12 mouse cellular contexts compared by ENCODE assay signal in the genomic region with DNA sequence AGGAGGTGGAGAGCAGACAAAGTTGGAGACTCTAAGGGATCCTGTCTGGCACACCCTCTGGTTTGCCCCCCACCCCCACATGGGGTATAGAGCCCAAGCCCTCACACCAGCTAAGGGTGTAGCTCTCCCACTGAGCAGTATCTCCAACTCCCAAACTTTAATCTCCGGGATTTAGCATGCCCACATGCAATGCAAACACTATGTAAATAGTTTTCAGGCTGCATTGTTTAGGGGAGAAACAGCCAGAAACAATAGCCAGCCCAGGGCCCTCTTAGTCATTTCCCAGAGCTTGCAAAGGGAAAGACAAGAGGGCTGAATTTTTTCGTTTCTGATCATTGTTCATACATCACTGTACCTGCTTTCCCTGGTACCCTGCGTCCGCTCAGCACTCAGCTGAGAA. TPM values are rescaled to one million over a fixed set of nuclear protein-coding genes. Genes with fewer than 3 reads are reported as not detected.
DNase-seq lines count a peak whose midpoint lies in the region; ATAC-seq and TF ChIP-seq lines count a peak whose summit lies in the region.
"Had no signal": no experiment of that assay in that cellular context is flagged by ENCODE, and none has a peak within 500 bp of the region (broad histone marks: within the 10 kb centered on the region; RNA-seq: fewer than 3 reads in every experiment).

No protein-coding gene starts in this region.

- intact Hi-C loops in heart, adult 2 months (cut with DNase I) = loop anchor here (10.0 kb wide), 1 partner anchor 113 kb away; no protein-coding TSS in a partner anchor
- intact Hi-C loops in left cerebral cortex, postnatal 4 days (cut with DNase I) = loop anchor here (10.0 kb wide), 1 partner anchor 163 kb away; no protein-coding TSS in a partner anchor

- peaks cover 46% of the 10 kb centered on the region for H3K27me3 ChIP-seq in heart, embryonic 16.5 days (ENCODE audit: control insufficient read depth, insufficient read depth, low read length)
- peaks cover 3% of the 10 kb centered on the region for H3K27me3 ChIP-seq in heart, adult 2 months (ENCODE audit: control insufficient read depth, insufficient read depth, low read length)
- peaks cover 52% of the 10 kb centered on the region for H3K27me3 ChIP-seq in embryonic facial prominence, embryonic 13.5 days
- peaks cover 26% of the 10 kb centered on the region for H3K27me3 ChIP-seq in intestine, embryonic 15.5 days (replicated peaks)
- H3K27me3 ChIP-seq in neural tube, embryonic 13.5 days = peaks cover 38% of the 10 kb centered on the region

- ATAC-seq in heart, embryonic 16.5 days (replicated peaks; ENCODE audit: extremely low read depth, insufficient read depth, low FRiP score) = no peak
- ATAC-seq in embryonic facial prominence, embryonic 13.5 days (ENCODE audit: insufficient number of reproducible peaks, insufficient read depth, low FRiP score, low TSS enrichment, low read depth) = no peak
- ATAC-seq in intestine, embryonic 15.5 days = no peak
- ATAC-seq in neural tube, embryonic 13.5 days (ENCODE audit: low read depth) = no peak

- H3K4me1 ChIP-seq in heart, embryonic 16.5 days (ENCODE audit: control insufficient read depth, insufficient read depth, low read length) = peaks cover 8% of the 10 kb centered on the region; the same call in 1 of the 2 replicates
- no peaks in the 10 kb centered on the region for H3K4me1 ChIP-seq in heart, adult 2 months (ENCODE audit: control insufficient read depth, insufficient read depth, low read length)
- H3K4me1 ChIP-seq in embryonic facial prominence, embryonic 13.5 days = peaks cover 34% of the 10 kb centered on the region
- H3K4me1 ChIP-seq in intestine, embryonic 15.5 days (replicated peaks) = peaks cover 25% of the 10 kb centered on the region
- H3K4me1 ChIP-seq in neural tube, embryonic 13.5 days (replicated peaks) = peaks cover 54% of the 10 kb centered on the region
- H3K4me1 ChIP-seq: megakaryocyte, embryonic 14.5 days had no signal

- no peak overlapping the region for H3K4me3 ChIP-seq in heart, embryonic 16.5 days (ENCODE audit: low read length)
- no peak overlapping the region for H3K4me3 ChIP-seq in heart, adult 2 months
- H3K4me3 ChIP-seq in embryonic facial prominence, embryonic 13.5 days = peak overlapping the region; percentile 19; the same call in 1 of the 2 replicates
- H3K4me3 ChIP-seq in intestine, embryonic 15.5 days (replicated peaks) = no peak overlapping the region
- peak overlapping the region; percentile 20 for H3K4me3 ChIP-seq in neural tube, embryonic 13.5 days
- H3K4me3 ChIP-seq: left cerebral cortex, adult 2 months; megakaryocyte, embryonic 14.5 days had no signal

- no peaks in the 10 kb centered on the region for H3K36me3 ChIP-seq in heart, embryonic 16.5 days (ENCODE audit: control insufficient read depth, insufficient read depth)
- no peaks in the 10 kb centered on the region for H3K36me3 ChIP-seq in heart, adult 2 months (ENCODE audit: control insufficient read depth, insufficient read depth, low read length)
- no peaks in the 10 kb centered on the region for H3K36me3 ChIP-seq in embryonic facial prominence, embryonic 13.5 days
- H3K36me3 ChIP-seq in intestine, embryonic 15.5 days = no peaks in the 10 kb centered on the region
- H3K36me3 ChIP-seq in neural tube, embryonic 13.5 days = no peaks in the 10 kb centered on the region

- no peak for TF ChIP-seq CTCF in heart, adult 2 months (IDR thresholded peaks at IDR 0.05)

- WGBS in heart, embryonic 16.5 days = 33% methylated on average over 4 of the region's 4 CpGs
- 39% methylated on average over 4 of the region's 4 CpGs for WGBS in heart, adult 2 months
- 30% methylated on average over 4 of the region's 4 CpGs for WGBS in embryonic facial prominence, embryonic 13.5 days
- 15% methylated on average over 4 of the region's 4 CpGs for WGBS in intestine, embryonic 15.5 days
- WGBS in neural tube, embryonic 13.5 days = 6% methylated on average over 4 of the region's 4 CpGs

- H3K9me3 ChIP-seq in heart, embryonic 16.5 days (replicated peaks; ENCODE audit: control insufficient read depth, low read length) = no peaks in the 10 kb centered on the region
- H3K9me3 ChIP-seq in embryonic facial prominence, embryonic 13.5 days = no peaks in the 10 kb centered on the region
- no peaks in the 10 kb centered on the region for H3K9me3 ChIP-seq in intestine, embryonic 15.5 days
- H3K9me3 ChIP-seq in neural tube, embryonic 13.5 days = no peaks in the 10 kb centered on the region
- H3K9me3 ChIP-seq: megakaryocyte, embryonic 14.5 days had no signal

- DNase-seq in heart, adult 2 months = no peak
- no peak for DNase-seq in kidney, adult 9 months
- no peak for DNase-seq in left cerebral cortex, postnatal 4 days
- DNase-seq in gastrocnemius, postnatal 25 days = no peak
- DNase-seq: kidney, adult 8-10 months; right cerebral cortex, adult 18-20 months had no signal

- no peak overlapping the region; the same call in 1 of the 2 replicates for H3K4me2 ChIP-seq in heart, embryonic 16.5 days (ENCODE audit: low read depth, low read length)
- H3K4me2 ChIP-seq in embryonic facial prominence, embryonic 13.5 days = peak overlapping the region; percentile 50
- H3K4me2 ChIP-seq in intestine, embryonic 15.5 days (replicated peaks) = peak overlapping the region; percentile 26; the same call in 1 of the 2 replicates
- H3K4me2 ChIP-seq in neural tube, embryonic 13.5 days = peak overlapping the region; percentile 93

- TF ChIP-seq POLR2A in heart, adult 2 months (IDR thresholded peaks at IDR 0.05; ENCODE audit: insufficient read depth, low read depth, low read length) = no peak

- peak overlapping the region; percentile 3; the same call in 1 of the 2 replicates for H3K9ac ChIP-seq in heart, embryonic 16.5 days (ENCODE audit: low read length)
- H3K9ac ChIP-seq in heart, adult 2 months (ENCODE audit: low read depth, low read length) = no peak overlapping the region
- peak overlapping the region; percentile 55; the same call in 1 of the 2 replicates for H3K9ac ChIP-seq in embryonic facial prominence, embryonic 13.5 days
- H3K9ac ChIP-seq in intestine, embryonic 15.5 days = no peak overlapping the region
- peak overlapping the region; percentile 52; the same call in 1 of the 2 replicates for H3K9ac ChIP-seq in neural tube, embryonic 13.5 days

- no peak overlapping the region for H3K27ac ChIP-seq in heart, embryonic 16.5 days (ENCODE audit: low read length)
- no peak overlapping the region for H3K27ac ChIP-seq in heart, adult 2 months
- H3K27ac ChIP-seq in embryonic facial prominence, embryonic 13.5 days = 0 out of 2 replicates have a peak overlapping the region, but pooled peaks have one; percentile 33
- H3K27ac ChIP-seq in intestine, embryonic 15.5 days = no peak overlapping the region
- peak overlapping the region; percentile 64 for H3K27ac ChIP-seq in neural tube, embryonic 13.5 days (replicated peaks)
- H3K27ac ChIP-seq: left cerebral cortex, adult 2 months had no signal

- no peaks in the 10 kb centered on the region for H3K79me2 ChIP-seq in heart, adult 2 months (replicated peaks; ENCODE audit: control insufficient read depth, insufficient read depth, low read length)

- no peak for TF ChIP-seq EP300 in heart, adult 2 months (IDR thresholded peaks at IDR 0.05; ENCODE audit: insufficient read depth, low read depth, low read length)

RNA-seq across cellular contexts. Expression of gene Sall4, which starts 5.8 kb away (rescaled TPM):
- 0.76 and 0.92 TPM in 2 replicates for polyA plus RNA-seq in heart, embryonic 16.5 days (2015; fragmentation: Nextera tagmentation; extraction: Ambion mirVana)
- total RNA-seq in heart, adult 2 months (2021) = 1 to 10 TPM; 1.5 to 2.3 TPM
- polyA plus RNA-seq in heart, adult 2 months (2012; rRNA removed) = 1.2 and 1.3 TPM in 2 replicates
- polyA plus RNA-seq in embryonic facial prominence, embryonic 13.5 days (2015; fragmentation: Nextera tagmentation; extraction: Ambion mirVana) = 1.8 and 1.9 TPM in 2 replicates
- 1.9 and 2.2 TPM in 2 replicates for polyA plus RNA-seq in intestine, embryonic 15.5 days (2015; fragmentation: Nextera tagmentation; extraction: Ambion mirVana)
- polyA plus RNA-seq in neural tube, embryonic 13.5 days (2015; fragmentation: Nextera tagmentation; extraction: Ambion mirVana) = 0.81 and 3.1 TPM in 2 replicates
- not detected for total RNA-seq in left cerebral cortex, postnatal 4 days (2021)
- total RNA-seq in gastrocnemius, postnatal 25 days (2021) = 1 to 10 TPM; 1.2 to 2.2 TPM

RNA-seq across cellular contexts. Expression of gene Atp9a, which starts 19.7 kb away (rescaled TPM):
- polyA plus RNA-seq in heart, embryonic 16.5 days (2015; fragmentation: Nextera tagmentation; extraction: Ambion mirVana) = 11.4 and 12.5 TPM in 2 replicates
- 10 to 100 TPM; 50.5 to 56.9 TPM for total RNA-seq in heart, adult 2 months (2021)
- 51.5 and 64.3 TPM in 2 replicates for polyA plus RNA-seq in heart, adult 2 months (2012; rRNA removed)
- polyA plus RNA-seq in embryonic facial prominence, embryonic 13.5 days (2015; fragmentation: Nextera tagmentation; extraction: Ambion mirVana) = 22.4 and 23.0 TPM in 2 replicates
- 23.4 and 24.9 TPM in 2 replicates for polyA plus RNA-seq in intestine, embryonic 15.5 days (2015; fragmentation: Nextera tagmentation; extraction: Ambion mirVana)
- polyA plus RNA-seq in neural tube, embryonic 13.5 days (2015; fragmentation: Nextera tagmentation; extraction: Ambion mirVana) = 58.9 and 72.6 TPM in 2 replicates
- 100 to 1,000 TPM; 448 to 467 TPM for total RNA-seq in left cerebral cortex, postnatal 4 days (2021)
- total RNA-seq in gastrocnemius, postnatal 25 days (2021) = 10 to 100 TPM; 13.3 to 18.8 TPM

Comparison
In these comparisons a context has a peak if more than half of its experiments do, and no peak if none do; other contexts are left out.
1. H3K9ac ChIP-seq: peak in heart, embryonic 16.5 days (single experiment), embryonic facial prominence, embryonic 13.5 days (single experiment) and neural tube, embryonic 13.5 days (single experiment); none in heart, adult 2 months (single experiment) and intestine, embryonic 15.5 days (single experiment).
2. H3K27ac ChIP-seq: peak in embryonic facial prominence, embryonic 13.5 days (single experiment) and neural tube, embryonic 13.5 days (single experiment); none in heart, embryonic 16.5 days (single experiment), heart, adult 2 months (single experiment) and intestine, embryonic 15.5 days (single experiment).
3. H3K4me3 ChIP-seq: peak in embryonic facial prominence, embryonic 13.5 days (single experiment) and neural tube, embryonic 13.5 days (single experiment); none in heart, embryonic 16.5 days (single experiment), heart, adult 2 months (single experiment) and intestine, embryonic 15.5 days (single experiment).